Mouse (Mus musculus) limb, embryonic 15.5 days (tissue): Measurements from ENCODE around the gene L2hgdh. TPM values are rescaled to one million over a fixed set of nuclear protein-coding genes. Genes with fewer than 3 reads are reported as not detected.
A peak's percentile ranks its signal among the peaks of the same experiment; 100 is the strongest.

Experiments used
- ATAC-seq: fragments of 200-750 bp; cut with Nextera tagmentation; 2 replicates; pipeline ENCODE4 v1.8.0; 2017; ENCODE audit warnings: low read depth, moderate TSS enrichment; ENCODE audit not compliant: insufficient number of reproducible peaks, low FRiP score, low TSS enrichment
- H3K27ac ChIP-seq: fragments of 300-500 bp; sonication (generic); 2 replicates; pipeline ENCODE4 v1.5.1; 2015; ENCODE audit warnings: moderate library complexity, mild to moderate bottlenecking, inconsistent platforms
- H3K27me3 ChIP-seq: fragments of 300-500 bp; sonication (generic); 2 replicates; pipeline ENCODE4 v1.6.1; 2015; ENCODE audit warnings: inconsistent platforms
- H3K36me3 ChIP-seq: fragments of 300-500 bp; sonication (generic); 2 replicates; pipeline ENCODE4 v1.6.1; 2015; ENCODE audit warnings: inconsistent platforms
- H3K4me1 ChIP-seq: fragments of 300-500 bp; sonication (generic); 2 replicates; pipeline ENCODE4 v1.6.1; 2015; ENCODE audit warnings: inconsistent platforms
- H3K4me2 ChIP-seq: fragments of 300-500 bp; sonication (generic); 2 replicates; pipeline ENCODE4 v1.6.1; 2015; ENCODE audit warnings: mild to moderate bottlenecking, inconsistent platforms
- H3K4me3 ChIP-seq: fragments of 300-500 bp; sonication (generic); 2 replicates; pipeline ENCODE4 v1.5.1; 2015; ENCODE audit warnings: mild to moderate bottlenecking, inconsistent platforms
- H3K9ac ChIP-seq: fragments of 300-500 bp; sonication (generic); 2 replicates; pipeline ENCODE4 v1.6.1; 2015; ENCODE audit warnings: inconsistent platforms
- H3K9me3 ChIP-seq: fragments of 300-500 bp; sonication (generic); 2 replicates; pipeline ENCODE4 v1.6.1; 2016; ENCODE audit warnings: inconsistent platforms
- WGBS: fragments of 180-500 bp; shearing (Covaris S2); methylation state at CpG from one replicate; pipeline ENCODE4 v1.1.7; 2015; 5-methylcytosine and 5-hydroxymethylcytosine counted together
- polyA plus RNA-seq: library from polyadenylated mRNA; unstranded; fragments of >200 nt; fragmentation: Nextera tagmentation; extraction: Ambion mirVana; gene quantifications from 2 replicates; pipeline ENCODE4 v1.2.1, GENCODE M21; 2015

L2hgdh gene
- polyA plus RNA-seq, 1 experiment from 2014 or later = 18.0 TPM

GRCm38 (mm10) chr12:69723376-69723775 lies 1.3 kb downstream of the L2hgdh start:
- H3K4me2 ChIP-seq = peak overlapping the region; percentile 88
- no peaks in the 10 kb centered on the region for H3K27me3 ChIP-seq
- H3K36me3 ChIP-seq = peaks cover 14% of the 10 kb centered on the region
- no peak for ATAC-seq
- peaks cover 13% of the 10 kb centered on the region for H3K4me1 ChIP-seq
- H3K27ac ChIP-seq = no peak overlapping the region
- no peaks in the 10 kb centered on the region; the same call in 1 of the 2 replicates for H3K9me3 ChIP-seq
- peak overlapping the region; percentile 87 for H3K4me3 ChIP-seq
- WGBS = 58% methylated on average over 2 of the region's 2 CpGs
- no peak overlapping the region for H3K9ac ChIP-seq

- no peak overlapping the region for H3K27ac ChIP-seq
- H3K9me3 ChIP-seq = no peaks in the 10 kb centered on the region; the same call in 1 of the 2 replicates
- no peak for ATAC-seq
- H3K4me3 ChIP-seq = no peak overlapping the region
- WGBS = 79% methylated on average over 3 of the region's 3 CpGs
- no peaks in the 10 kb centered on the region for H3K27me3 ChIP-seq
- H3K36me3 ChIP-seq = peaks cover 19% of the 10 kb centered on the region
- no peak overlapping the region for H3K4me2 ChIP-seq
- peaks cover 13% of the 10 kb centered on the region for H3K4me1 ChIP-seq
- H3K9ac ChIP-seq = no peak overlapping the region
These were observed 1.8 kb downstream of the L2hgdh start for GRCm38 (mm10) chr12:69722857-69723256.

DNA sequence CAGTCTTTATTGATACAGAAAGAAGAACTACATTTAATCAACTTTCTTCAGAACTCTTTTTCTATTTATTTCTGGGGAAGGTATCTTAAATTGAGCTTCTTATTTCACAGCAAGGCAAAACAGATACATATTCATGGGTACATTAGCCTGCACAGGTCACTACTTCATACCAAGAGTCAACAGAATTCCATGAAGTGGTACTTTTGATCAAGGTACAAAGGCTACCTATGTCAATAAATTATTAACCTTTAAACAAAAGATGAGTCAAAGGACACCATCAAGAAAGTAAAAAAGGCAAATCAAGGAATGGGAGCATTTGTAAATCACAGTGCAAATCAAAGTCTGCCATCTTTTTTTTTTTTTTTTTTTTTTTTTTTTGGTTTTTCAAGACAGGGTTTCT lies 11.0 kb downstream of the L2hgdh start:
- no peaks in the 10 kb centered on the region for H3K9me3 ChIP-seq
- no peaks in the 10 kb centered on the region for H3K27me3 ChIP-seq
- H3K4me2 ChIP-seq = no peak overlapping the region
- no peak overlapping the region for H3K4me3 ChIP-seq
- H3K27ac ChIP-seq = no peak overlapping the region
- no peak overlapping the region for H3K9ac ChIP-seq
- H3K36me3 ChIP-seq = peaks cover 13% of the 10 kb centered on the region
- no peak for ATAC-seq
- no peaks in the 10 kb centered on the region for H3K4me1 ChIP-seq

DNA sequence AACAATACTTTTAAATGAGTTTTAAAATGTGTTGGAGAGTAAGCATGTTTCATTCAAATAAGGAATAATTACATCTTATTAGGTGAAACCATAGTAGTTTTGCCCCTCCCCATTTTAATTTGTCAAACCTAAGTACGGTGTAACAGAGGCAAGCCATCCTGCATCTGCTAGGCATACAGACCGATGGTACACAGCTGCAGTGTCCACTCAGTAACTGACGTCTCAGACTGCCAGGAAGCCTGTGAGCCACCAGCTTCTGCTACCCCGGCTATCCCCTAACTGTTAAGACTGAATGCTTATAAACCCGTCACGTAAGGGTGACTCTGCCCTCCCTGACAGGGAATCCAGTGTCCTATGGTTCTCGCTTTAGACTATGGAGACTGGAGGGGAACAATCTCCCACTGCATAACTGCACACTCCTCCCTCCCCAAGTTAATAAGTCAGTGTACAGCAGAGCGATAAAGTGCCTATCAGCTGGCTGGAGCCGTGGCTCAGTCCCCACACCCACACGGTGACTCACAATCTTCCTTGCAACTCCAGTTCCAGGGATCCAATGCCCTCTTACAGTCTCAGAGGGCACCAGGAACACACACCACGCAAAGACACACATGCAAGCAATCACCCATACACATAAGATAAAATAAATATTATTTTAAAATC lies 19.7 kb downstream of the L2hgdh start:
- Histone ChIP-seq H3K27ac (no peak overlapping the region), H3K4me1 (no peaks in the 10 kb centered on the region), H3K27me3 (no peaks in the 10 kb centered on the region), H3K4me2 (no peak overlapping the region), H3K9ac (no peak overlapping the region), H3K36me3 (peaks cover 25% of the 10 kb centered on the region), H3K4me3 (no peak overlapping the region), H3K9me3 (no peaks in the 10 kb centered on the region)
- no peak for ATAC-seq
- 84% methylated on average over 11 of the region's 11 CpGs for WGBS

DNA sequence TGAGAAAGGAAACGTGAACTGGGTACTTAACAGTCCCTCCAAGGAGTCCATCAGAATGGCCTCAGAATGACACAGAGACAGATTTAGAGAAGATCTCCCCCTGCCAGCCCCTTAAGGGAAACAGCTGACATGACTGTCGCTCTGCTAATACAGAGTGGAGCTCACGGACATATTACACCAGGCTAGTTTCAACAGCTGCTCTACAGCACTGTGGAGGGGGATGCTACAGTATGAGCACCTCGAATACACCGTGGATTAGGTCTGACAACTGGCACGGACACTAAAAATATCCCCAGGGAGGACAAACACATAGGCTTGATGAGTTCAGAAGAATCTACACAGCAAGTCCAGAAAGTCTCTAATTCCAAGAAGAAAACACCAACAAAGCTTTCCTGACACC lies 26.3 kb downstream of the L2hgdh start:
- H3K27ac ChIP-seq = no peak overlapping the region
- H3K36me3 ChIP-seq = peaks cover 11% of the 10 kb centered on the region; the same call in 1 of the 2 replicates
- no peak overlapping the region for H3K9ac ChIP-seq
- no peaks in the 10 kb centered on the region for H3K4me1 ChIP-seq
- peak; percentile 72; the same call in 1 of the 2 replicates for ATAC-seq
- H3K27me3 ChIP-seq = no peaks in the 10 kb centered on the region
- no peak overlapping the region for H3K4me2 ChIP-seq
- WGBS = 81% methylated on average over 6 of the region's 6 CpGs
- no peaks in the 10 kb centered on the region for H3K9me3 ChIP-seq
- no peak overlapping the region for H3K4me3 ChIP-seq

DNA sequence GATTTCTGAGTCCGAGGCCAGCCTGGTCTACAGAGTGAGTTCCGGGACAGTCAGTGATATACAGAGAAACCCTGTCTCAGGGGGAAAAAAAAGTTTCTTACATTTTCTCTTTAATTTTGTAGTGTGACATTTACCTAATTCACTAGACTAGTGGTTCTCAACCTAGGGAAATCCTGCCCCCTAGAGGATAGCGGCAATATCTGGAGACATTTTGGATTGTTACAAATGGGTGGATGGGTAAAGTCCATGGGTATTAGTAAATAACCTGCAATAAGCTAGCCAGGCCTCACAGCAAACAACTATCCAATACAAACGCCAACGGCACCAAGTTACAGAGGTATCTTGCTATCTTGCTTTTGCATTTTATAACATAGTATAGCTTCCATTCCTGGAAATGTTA lies 27.9 kb downstream of the L2hgdh start:
- Histone ChIP-seq H3K36me3 (peaks cover 6% of the 10 kb centered on the region), H3K4me2 (no peak overlapping the region), H3K27me3 (no peaks in the 10 kb centered on the region), H3K9ac (no peak overlapping the region), H3K27ac (no peak overlapping the region), H3K9me3 (no peaks in the 10 kb centered on the region), H3K4me1 (no peaks in the 10 kb centered on the region), H3K4me3 (no peak overlapping the region)
- 70% methylated on average over 5 of the region's 5 CpGs for WGBS
- ATAC-seq = no peak

DNA sequence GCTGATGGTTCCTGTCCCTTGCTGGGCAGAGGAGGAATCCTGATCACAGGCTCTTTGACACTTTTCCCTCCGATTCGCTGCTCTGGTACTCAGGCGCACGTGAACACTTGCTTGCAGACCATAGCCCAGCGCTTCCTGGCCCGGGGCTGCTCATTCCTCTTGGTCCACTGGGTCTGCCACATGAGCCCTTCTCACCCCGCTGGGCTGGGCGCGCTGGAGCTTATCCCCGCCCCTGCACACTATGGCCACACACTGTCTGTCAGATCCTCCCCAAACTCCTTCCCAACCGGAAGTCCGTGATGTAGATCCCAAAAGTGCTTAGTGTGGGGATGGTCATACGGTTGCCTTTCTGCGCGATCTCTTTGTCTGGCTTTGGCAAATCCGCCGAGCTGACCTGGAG lies 31.2 kb downstream of the L2hgdh start:
- H3K4me1 ChIP-seq = 0 out of 2 replicates have a peak, but pooled peaks cover under 1% of the 10 kb centered on the region
- no peak overlapping the region for H3K27ac ChIP-seq
- no peak overlapping the region for H3K4me3 ChIP-seq
- no peak overlapping the region for H3K9ac ChIP-seq
- ATAC-seq = no peak
- H3K9me3 ChIP-seq = no peaks in the 10 kb centered on the region
- no peaks in the 10 kb centered on the region; the same call in 1 of the 2 replicates for H3K36me3 ChIP-seq
- no peak overlapping the region for H3K4me2 ChIP-seq
- 83% methylated on average over 17 of the region's 17 CpGs for WGBS
- H3K27me3 ChIP-seq = no peaks in the 10 kb centered on the region

- WGBS = 91% methylated on average over 4 of the region's 4 CpGs
- Histone ChIP-seq H3K9me3 (no peaks in the 10 kb centered on the region), H3K27me3 (no peaks in the 10 kb centered on the region), H3K4me2 (no peak overlapping the region), H3K9ac (no peak overlapping the region), H3K4me3 (no peak overlapping the region), H3K4me1 (peaks cover 4% of the 10 kb centered on the region; the same call in 1 of the 2 replicates), H3K27ac (no peak overlapping the region), H3K36me3 (no peaks in the 10 kb centered on the region; the same call in 1 of the 2 replicates)
- ATAC-seq = no peak
These were observed 34.0 kb downstream of the L2hgdh start for GRCm38 (mm10) chr12:69690714-69691113.

DNA sequence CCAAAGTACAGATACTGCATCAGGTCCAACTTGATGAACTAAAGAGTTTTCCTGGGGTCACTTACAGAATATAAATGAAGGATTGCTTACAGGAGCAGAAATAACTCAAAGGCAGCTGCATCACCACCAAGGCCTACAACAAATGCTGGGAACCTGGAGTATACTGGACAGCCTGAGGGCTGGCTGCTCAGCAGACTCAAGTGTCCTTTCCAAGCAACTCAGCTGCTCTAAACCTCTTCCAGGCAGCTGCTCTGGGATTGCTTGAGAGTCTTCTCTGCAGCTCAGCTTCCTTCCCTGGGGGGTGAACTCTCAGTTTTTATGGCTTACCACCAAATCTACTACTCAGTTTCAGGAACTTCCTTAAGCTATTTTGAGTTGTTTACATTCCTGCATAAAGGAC lies 35.6 kb downstream of the L2hgdh start:
- H3K27ac ChIP-seq = 0 out of 2 replicates have a peak overlapping the region, but pooled peaks have one; percentile 38
- H3K27me3 ChIP-seq = no peaks in the 10 kb centered on the region
- H3K4me3 ChIP-seq = no peak overlapping the region
- ATAC-seq = no peak
- H3K4me2 ChIP-seq = no peak overlapping the region
- peaks cover 4% of the 10 kb centered on the region; the same call in 1 of the 2 replicates for H3K4me1 ChIP-seq
- H3K9ac ChIP-seq = no peak overlapping the region
- no peaks in the 10 kb centered on the region; the same call in 1 of the 2 replicates for H3K36me3 ChIP-seq
- H3K9me3 ChIP-seq = no peaks in the 10 kb centered on the region

- no peak overlapping the region for H3K4me3 ChIP-seq
- H3K4me2 ChIP-seq = no peak overlapping the region
- peak overlapping the region; percentile 11; the same call in 1 of the 2 replicates for H3K27ac ChIP-seq
- H3K9ac ChIP-seq = no peak overlapping the region
- ATAC-seq = no peak
- no peaks in the 10 kb centered on the region for H3K9me3 ChIP-seq
- H3K36me3 ChIP-seq = no peaks in the 10 kb centered on the region; the same call in 1 of the 2 replicates
- no peaks in the 10 kb centered on the region for H3K27me3 ChIP-seq
- H3K4me1 ChIP-seq = peaks cover 8% of the 10 kb centered on the region
- WGBS = 25% methylated on average over 2 of the region's 2 CpGs
These were observed 36.3 kb downstream of the L2hgdh start for GRCm38 (mm10) chr12:69688368-69688767.

GRCm38 (mm10) chr12:69683537-69683936 lies 41.1 kb downstream of the L2hgdh start:
- no peaks in the 10 kb centered on the region for H3K9me3 ChIP-seq
- H3K4me3 ChIP-seq = no peak overlapping the region
- 23% methylated on average over 10 of the region's 10 CpGs for WGBS
- no peak for ATAC-seq
- H3K27ac ChIP-seq = no peak overlapping the region
- H3K9ac ChIP-seq = no peak overlapping the region
- peak overlapping the region; percentile 67; the same call in 1 of the 2 replicates for H3K4me2 ChIP-seq
- no peaks in the 10 kb centered on the region for H3K27me3 ChIP-seq
- no peaks in the 10 kb centered on the region for H3K36me3 ChIP-seq
- peaks cover 24% of the 10 kb centered on the region for H3K4me1 ChIP-seq

GRCm38 (mm10) chr12:69682788-69683419 lies 41.8 kb downstream of the L2hgdh start:
- H3K27ac ChIP-seq = peak overlapping the region; percentile 54; the same call in 1 of the 2 replicates
- H3K9ac ChIP-seq = no peak overlapping the region
- H3K36me3 ChIP-seq = no peaks in the 10 kb centered on the region
- H3K9me3 ChIP-seq = no peaks in the 10 kb centered on the region
- peaks cover 20% of the 10 kb centered on the region for H3K4me1 ChIP-seq
- H3K27me3 ChIP-seq = no peaks in the 10 kb centered on the region
- 31% methylated on average over 14 of the region's 14 CpGs for WGBS
- peak overlapping the region; percentile 67 for H3K4me2 ChIP-seq
- ATAC-seq = no peak
- peak overlapping the region; percentile 66 for H3K4me3 ChIP-seq
